ENCODE assay signal across 8 mouse cellular contexts in genomic region chr17:23660117-23660875, GRCm38 (mm10). TPM values are rescaled to one million over a fixed set of nuclear protein-coding genes. Genes with fewer than 3 reads are reported as not detected.
DNase-seq lines count a peak whose midpoint lies in the region; ATAC-seq and TF ChIP-seq lines count a peak whose summit lies in the region.

Bicdl2 (plus strand) TSS chr17:23660506.

- TF ChIP-seq CTCF in spleen, adult 2 months (IDR thresholded peaks at IDR 0.05; ENCODE audit: extremely low read depth, insufficient read depth, insufficient read length, insufficient replicate concordance), result peak; percentile 59

- H3K27ac ChIP-seq in spleen, adult 2 months (ENCODE audit: insufficient read depth, low read length), result no peak within 1 kb of the TSS
- H3K27ac ChIP-seq in hindbrain, embryonic 13.5 days, result no peak within 1 kb of the TSS
- H3K27ac ChIP-seq in limb, embryonic 15.5 days, result 0 out of 2 replicates have a peak within 1 kb of the TSS, but pooled peaks have one; percentile 17

- no peaks in the 10 kb centered on the region for H3K9me3 ChIP-seq in hindbrain, embryonic 13.5 days
- no peaks in the 10 kb centered on the region for H3K9me3 ChIP-seq in limb, embryonic 15.5 days

- H3K4me3 ChIP-seq in spleen, adult 2 months (ENCODE audit: extremely low read depth, insufficient read depth, insufficient read length), result peak within 1 kb of the TSS; percentile 31; the same call in 1 of the 2 replicates
- 0 out of 2 replicates have a peak within 1 kb of the TSS, but pooled peaks have one; percentile 5 for H3K4me3 ChIP-seq in hindbrain, embryonic 13.5 days
- H3K4me3 ChIP-seq in limb, embryonic 15.5 days, result peak within 1 kb of the TSS; percentile 25

- no peak within 1 kb of the TSS for H3K9ac ChIP-seq in hindbrain, embryonic 13.5 days
- no peak within 1 kb of the TSS for H3K9ac ChIP-seq in limb, embryonic 15.5 days

- peaks cover 3% of the 10 kb centered on the region for H3K27me3 ChIP-seq in spleen, adult 2 months (ENCODE audit: control insufficient read depth, insufficient read depth, low read length)
- peaks cover 61% of the 10 kb centered on the region for H3K27me3 ChIP-seq in hindbrain, embryonic 13.5 days
- H3K27me3 ChIP-seq in limb, embryonic 15.5 days, result peaks cover 45% of the 10 kb centered on the region

- H3K36me3 ChIP-seq in spleen, adult 2 months (ENCODE audit: control insufficient read depth, insufficient read depth, low read length), result no peaks in the 10 kb centered on the region
- no peaks in the 10 kb centered on the region for H3K36me3 ChIP-seq in hindbrain, embryonic 13.5 days
- no peaks in the 10 kb centered on the region for H3K36me3 ChIP-seq in limb, embryonic 15.5 days

- WGBS in spleen, adult 2 months, result 7% methylated on average over 27 of the region's 27 CpGs
- WGBS in hindbrain, embryonic 13.5 days, result 6% methylated on average over 27 of the region's 27 CpGs
- 6% methylated on average over 27 of the region's 27 CpGs for WGBS in limb, embryonic 15.5 days

- peaks cover 10% of the 10 kb centered on the region; the same call in 1 of the 2 replicates for H3K4me1 ChIP-seq in spleen, adult 2 months (ENCODE audit: control insufficient read depth, insufficient read depth, insufficient read length)
- H3K4me1 ChIP-seq in hindbrain, embryonic 13.5 days (replicated peaks), result peaks cover 8% of the 10 kb centered on the region; the same call in 1 of the 2 replicates
- peaks cover 15% of the 10 kb centered on the region for H3K4me1 ChIP-seq in limb, embryonic 15.5 days

- no peak for TF ChIP-seq POLR2A in spleen, adult 2 months (IDR thresholded peaks at IDR 0.05; ENCODE audit: low read depth, low read length)

- ATAC-seq in hindbrain, embryonic 13.5 days (ENCODE audit: low FRiP score), result no peak
- ATAC-seq in limb, embryonic 15.5 days (ENCODE audit: insufficient number of reproducible peaks, low FRiP score, low TSS enrichment, low read depth), result no peak

- DNase-seq in spleen, adult 2 months (ENCODE audit: low read depth in 1 of 2, low spot score in 2 of 2), result peak in 1 of 2 experiments; percentile 46
- DNase-seq in spleen, postnatal 14 days (ENCODE audit: low spot score in 2 of 2), result no peak
- DNase-seq in cerebellum, adult 9-10 months, result peak; percentile 51
- peak; percentile 55 for DNase-seq in ovary, postnatal 36 days (ENCODE audit: low spot score)
- no peak for DNase-seq in layer of hippocampus, postnatal 36 days
- no peak for DNase-seq in frontal cortex, postnatal 10 days (ENCODE audit: low spot score in 2 of 2)

- no peak within 1 kb of the TSS for H3K4me2 ChIP-seq in hindbrain, embryonic 13.5 days
- peak within 1 kb of the TSS; percentile 30 for H3K4me2 ChIP-seq in limb, embryonic 15.5 days

RNA-seq across cellular contexts. Expression of gene Bicdl2, which starts in this region (rescaled TPM):
- polyA plus RNA-seq in spleen, adult 2 months (2012; rRNA removed), result 0.16 and 0.25 TPM in 2 replicates
- polyA plus RNA-seq in hindbrain, embryonic 13.5 days (2015; fragmentation: Nextera tagmentation; extraction: Ambion mirVana), result 0.10 TPM in 1 of 2 replicates, not detected in the other
- 20.8 and 21.3 TPM in 2 replicates for polyA plus RNA-seq in limb, embryonic 15.5 days (2015; fragmentation: Nextera tagmentation; extraction: Ambion mirVana)
- not detected for total RNA-seq in layer of hippocampus, postnatal 36 days (2021)

Comparison
In these comparisons a context has a peak if more than half of its experiments do, and no peak if none do; other contexts are left out.
1. RNA of gene Bicdl2 (polyA plus RNA-seq): 20.8 to 21.3 TPM in limb, embryonic 15.5 days; 0.16 to 0.25 TPM in spleen, adult 2 months and 0.10 TPM in hindbrain, embryonic 13.5 days; every median in the first group is over 10 times any median in the second.
2. DNase-seq: peak in cerebellum, adult 9-10 months (single experiment) and ovary, postnatal 36 days (single experiment); none in spleen, postnatal 14 days (0 of 2), layer of hippocampus, postnatal 36 days (0 of 2) and frontal cortex, postnatal 10 days (0 of 2).
3. Peak in every context shown above with its lines, with median percentiles within 50 percentile points of each other: H3K4me3 ChIP-seq.